Mouse (Mus musculus) kidney, adult 2 months (tissue): ENCODE measurements around the gene Smarcc1. TPM values are rescaled to one million over a fixed set of nuclear protein-coding genes. Genes with fewer than 3 reads are reported as not detected.
A peak's percentile ranks its signal among the peaks of the same experiment; 100 is the strongest.

Experiments used
- DNase-seq: peaks from one replicate; pipeline ENCODE4 v3.0.0; 2021
- H3K27ac ChIP-seq: fragments of 200-500 bp; 2 replicates; pipeline ENCODE4 v1.5.1; 2012; ENCODE audit warnings: low read depth, low read length, control low read depth, inconsistent platforms; ENCODE audit not compliant: insufficient read depth
- H3K27me3 ChIP-seq: fragments of 200-500 bp; replicated peaks from 2 replicates; pipeline ENCODE4 v1.6.1; 2012; ENCODE audit warnings: mild to moderate bottlenecking, moderate library complexity, low read length, inconsistent platforms; ENCODE audit not compliant: control insufficient read depth, insufficient read depth
- H3K36me3 ChIP-seq: fragments of 200-500 bp; 2 replicates; pipeline ENCODE4 v1.6.1; 2012; ENCODE audit warnings: mild to moderate bottlenecking, moderate library complexity, low read length, inconsistent platforms; ENCODE audit not compliant: control insufficient read depth, insufficient read depth
- H3K4me1 ChIP-seq: fragments of 200-500 bp; 2 replicates; pipeline ENCODE4 v1.6.1; 2011; ENCODE audit warnings: low read length; ENCODE audit not compliant: control insufficient read depth, insufficient read depth
- H3K4me3 ChIP-seq: fragments of 200-500 bp; 2 replicates; pipeline ENCODE4 v1.5.1; 2011; ENCODE audit warnings: mild to moderate bottlenecking, low read depth, low read length, control low read depth; ENCODE audit not compliant: insufficient read depth
- CTCF ChIP-seq: fragments of 200-500 bp; conservative IDR thresholded peaks from 2 replicates; pipeline ENCODE4 v1.5.1; 2011; ENCODE audit warnings: low read depth, mild to moderate bottlenecking, control low read depth, low read length, moderate library complexity, mixed read lengths; ENCODE audit not compliant: insufficient read depth, insufficient read length
- POLR2A ChIP-seq: fragments of 200-500 bp; IDR thresholded peaks from one replicate; pipeline ENCODE4 v1.6.1; 2011; ENCODE audit warnings: low read depth, low read length, control low read depth
- WGBS: fragments of 180-500 bp; shearing (Covaris S2); methylation state at CpG from one replicate; pipeline ENCODE4 v1.1.7; 2018; 5-methylcytosine and 5-hydroxymethylcytosine counted together
- polyA plus RNA-seq: library from polyadenylated mRNA; depleted of rRNA; stranded (reverse); fragments of >200 nt; gene quantifications from 2 replicates; pipeline ENCODE4 v1.2.3, GENCODE M21; 2012

Smarcc1 gene
- polyA plus RNA-seq, 1 experiment = 12.0 TPM

GRCm38 (mm10) chr9:110243221-110243833, 125.8 kb downstream of the Smarcc1 start, which contains the start of gene Cspg5:
Cspg5 (plus strand) TSS chr9:110243783.
- no peak within 1 kb of the TSS for H3K27ac ChIP-seq
- 89% methylated on average over 7 of the region's 7 CpGs for WGBS

GRCm38 (mm10) chr9:110244567-110244888, 127.0 kb downstream of the Smarcc1 start:
- no peaks in the 10 kb centered on the region for H3K36me3 ChIP-seq
- H3K4me3 ChIP-seq = peak overlapping the region; percentile 62; the same call in 1 of the 2 replicates
- TF ChIP-seq POLR2A (no peak), CTCF (0 out of 2 replicates have a peak, but pooled peaks have one; percentile 6)
- no peaks in the 10 kb centered on the region for H3K4me1 ChIP-seq
- WGBS = 31% methylated on average over 7 of the region's 7 CpGs
- H3K27me3 ChIP-seq = no peaks in the 10 kb centered on the region
- DNase-seq = no peak
- H3K27ac ChIP-seq = no peak overlapping the region

More at GRCm38 (mm10) chr9:110243221-110243833, 125.8 kb downstream of the Smarcc1 start, which contains the start of gene Cspg5:
- H3K36me3 ChIP-seq = no peaks in the 10 kb centered on the region
- H3K27me3 ChIP-seq = no peaks in the 10 kb centered on the region
- H3K4me3 ChIP-seq = no peak within 1 kb of the TSS
- DNase-seq = no peak
- TF ChIP-seq CTCF (no peak), POLR2A (no peak)
- no peaks in the 10 kb centered on the region for H3K4me1 ChIP-seq

- no peak overlapping the region for H3K27ac ChIP-seq
- no peaks in the 10 kb centered on the region for H3K4me1 ChIP-seq
- no peaks in the 10 kb centered on the region for H3K27me3 ChIP-seq
- peak overlapping the region; percentile 62 for H3K4me3 ChIP-seq
- DNase-seq = peak; percentile 18
- WGBS = 1% methylated on average over 86 of the region's 93 CpGs
- H3K36me3 ChIP-seq = no peaks in the 10 kb centered on the region
- TF ChIP-seq POLR2A (no peak), CTCF (no peak)
Measured at GRCm38 (mm10) chr9:110244889-110245589, 127.5 kb downstream of the Smarcc1 start.

GRCm38 (mm10) chr9:110245590-110246320, 128.2 kb downstream of the Smarcc1 start:
- no peaks in the 10 kb centered on the region for H3K27me3 ChIP-seq
- peak; percentile 39 for DNase-seq
- WGBS = 2% methylated on average over 39 of the region's 40 CpGs
- peak overlapping the region; percentile 62 for H3K4me3 ChIP-seq
- H3K4me1 ChIP-seq = no peaks in the 10 kb centered on the region
- TF ChIP-seq POLR2A (no peak), CTCF (no peak)
- H3K36me3 ChIP-seq = no peaks in the 10 kb centered on the region
- no peak overlapping the region for H3K27ac ChIP-seq

- Histone ChIP-seq H3K36me3 (no peaks in the 10 kb centered on the region), H3K4me1 (no peaks in the 10 kb centered on the region), H3K27me3 (no peaks in the 10 kb centered on the region), H3K27ac (no peak overlapping the region), H3K4me3 (peak overlapping the region; percentile 62; the same call in 1 of the 2 replicates)
- 33% methylated on average over 13 of the region's 13 CpGs for WGBS
- DNase-seq = no peak
- TF ChIP-seq POLR2A (no peak), CTCF (no peak)
Measured at GRCm38 (mm10) chr9:110246321-110246640, 128.8 kb downstream of the Smarcc1 start.

GRCm38 (mm10) chr9:110247049-110247448, 129.5 kb downstream of the Smarcc1 start:
- WGBS = 92% methylated on average over 10 of the region's 10 CpGs
- TF ChIP-seq POLR2A (no peak), CTCF (no peak)
- Histone ChIP-seq H3K36me3 (no peaks in the 10 kb centered on the region), H3K4me3 (no peak overlapping the region), H3K4me1 (no peaks in the 10 kb centered on the region), H3K27me3 (no peaks in the 10 kb centered on the region), H3K27ac (no peak overlapping the region)
- DNase-seq = no peak

GRCm38 (mm10) chr9:110248861-110249260, 131.4 kb downstream of the Smarcc1 start:
- WGBS = 87% methylated on average over 2 of the region's 2 CpGs
- Histone ChIP-seq H3K27ac (no peak overlapping the region), H3K36me3 (no peaks in the 10 kb centered on the region), H3K4me3 (no peak overlapping the region), H3K27me3 (no peaks in the 10 kb centered on the region), H3K4me1 (no peaks in the 10 kb centered on the region)
- TF ChIP-seq CTCF = no peak
- no peak for DNase-seq
